Mouse (Mus musculus) hindbrain, embryonic 13.5 days (tissue): ENCODE results near the gene Pnpla5. TPM values are rescaled to one million over a fixed set of nuclear protein-coding genes. Genes with fewer than 3 reads are reported as not detected.

Experiments used
- microRNA-seq: library from miRNA; unstranded; fragments of <30 nt; microRNA quantifications from one replicate; pipeline ENCODE4, GENCODE M21; 2016
- polyA plus RNA-seq: library from polyadenylated mRNA; unstranded; fragments of >200 nt; fragmentation: Nextera tagmentation; extraction: Ambion mirVana; gene quantifications from 2 replicates; pipeline ENCODE4 v1.2.1, GENCODE M21; 2015

The Pnpla5 gene
- polyA plus RNA-seq, 1 experiment from 2014 or later, result not detected

Small RNA genes lying within 50 kb of the gene (microRNA-seq; reads per million reads assigned to microRNA genes)
- gene Mir6392, result not detected

Other genes with a start within 250 kb of the Pnpla5 start
- gene Efcab6, start 57.8 kb downstream of the Pnpla5 start, polyA plus RNA-seq, result 0.27 and 0.31 TPM in 2 replicates
- gene Sult4a1, start 17.4 kb downstream of the Pnpla5 start, polyA plus RNA-seq, result 73.2 and 73.7 TPM in 2 replicates
- gene Pnpla3, start 44.7 kb upstream of the Pnpla5 start, polyA plus RNA-seq, result 3.9 and 5.0 TPM in 2 replicates
- gene Samm50, start 69.1 kb upstream of the Pnpla5 start, polyA plus RNA-seq, result 77.1 and 77.2 TPM in 2 replicates
- 3.9 and 4.5 TPM in 2 replicates for gene Parvb, start 108.9 kb upstream of the Pnpla5 start, polyA plus RNA-seq
- gene Parvg, start 200.9 kb upstream of the Pnpla5 start, polyA plus RNA-seq, result 0.92 and 1.1 TPM in 2 replicates